Mouse (Mus musculus): Measurements from ENCODE around the gene Cfap77. TPM values are rescaled to one million over a fixed set of nuclear protein-coding genes. Genes with fewer than 3 reads are reported as not detected.

Cfap77 gene
- polyA plus RNA-seq, 1 experiment, result not detected

DNA sequence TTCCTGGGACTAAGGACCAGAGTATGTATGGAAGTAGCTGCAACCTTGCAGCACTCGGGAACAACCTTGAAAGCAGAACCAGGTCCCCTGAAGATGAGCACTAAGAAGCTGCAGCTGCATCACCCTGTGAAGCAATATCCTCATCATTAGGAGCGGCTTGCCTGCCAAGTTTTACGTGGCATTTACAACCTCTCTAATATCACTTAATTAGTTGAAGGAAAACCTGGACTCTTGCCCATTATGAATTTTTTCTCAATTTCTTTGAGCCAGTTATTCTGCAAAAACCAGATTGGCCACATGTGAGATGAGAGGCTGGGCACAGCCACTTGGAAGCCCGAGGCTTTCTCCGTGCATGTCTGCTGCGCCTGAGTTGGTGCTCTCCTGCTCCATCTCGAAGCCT, 159.0 kb downstream of the Cfap77 start:
- H3K27ac ChIP-seq (ENCODE audit: insufficient read depth, low read depth, low read length), result no peak overlapping the region
- TF ChIP-seq CTCF (IDR thresholded peaks at IDR 0.05; ENCODE audit: low read depth, low read length) (no peak), POLR2A (IDR thresholded peaks at IDR 0.05; ENCODE audit: borderline replicate concordance, low read depth, low read length) (no peak)

DNA sequence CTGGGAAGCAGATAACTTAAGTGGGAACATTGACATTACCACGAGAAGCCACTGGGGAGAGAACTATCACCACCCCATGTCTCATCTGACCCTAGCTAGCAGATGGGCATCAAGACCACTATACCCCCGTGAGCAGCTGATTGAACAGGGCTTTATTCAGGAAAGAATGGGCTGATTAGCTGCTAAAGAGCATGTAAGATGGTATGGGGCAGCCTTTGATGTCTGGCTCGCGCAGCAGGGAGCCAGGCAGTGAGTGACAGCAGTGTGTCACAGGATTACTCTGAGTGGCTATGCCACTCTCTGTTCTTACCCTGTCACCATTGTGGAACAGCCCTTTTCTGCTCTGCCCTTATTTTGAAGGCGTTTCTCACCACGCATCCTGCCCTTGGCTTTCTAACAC, 161.3 kb downstream of the Cfap77 start:
- Histone ChIP-seq H3K4me1 (ENCODE audit: control insufficient read depth, insufficient read depth, low read length) (no peaks in the 10 kb centered on the region), H3K27ac (ENCODE audit: insufficient read depth, low read depth, low read length) (no peak overlapping the region), H3K4me3 (ENCODE audit: insufficient read depth, low read length) (no peak overlapping the region)
- TF ChIP-seq CTCF (IDR thresholded peaks at IDR 0.05; ENCODE audit: low read depth, low read length) (no peak), POLR2A (IDR thresholded peaks at IDR 0.05; ENCODE audit: borderline replicate concordance, low read depth, low read length) (no peak)

More for the DNA sequence above, 159.0 kb downstream of the Cfap77 start:
- no peaks in the 10 kb centered on the region for H3K4me1 ChIP-seq (ENCODE audit: control insufficient read depth, insufficient read depth, low read length)
- H3K4me3 ChIP-seq (ENCODE audit: insufficient read depth, low read length), result no peak overlapping the region

DNA sequence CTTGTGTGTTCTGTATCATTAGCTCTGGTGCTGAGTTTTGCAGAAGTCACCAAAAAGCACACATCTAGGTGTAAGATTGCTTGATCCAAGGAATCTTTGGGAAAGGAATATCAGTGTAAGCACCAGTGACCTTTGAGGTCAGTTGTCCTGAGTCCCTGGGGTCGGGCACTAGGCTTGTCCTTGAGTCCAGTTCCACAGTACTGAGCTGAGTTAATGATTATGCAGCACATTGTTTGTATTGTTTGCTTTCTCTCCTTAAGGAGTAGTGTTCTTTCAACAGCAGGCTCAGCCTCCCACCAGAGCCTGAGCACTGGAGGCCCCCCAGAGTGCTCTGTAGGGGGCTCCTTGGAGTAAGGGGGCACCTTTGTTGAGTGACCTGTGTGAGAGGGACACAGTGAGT, 162.1 kb downstream of the Cfap77 start:
- Histone ChIP-seq H3K27ac (ENCODE audit: insufficient read depth, low read depth, low read length) (no peak overlapping the region), H3K4me3 (ENCODE audit: insufficient read depth, low read length) (no peak overlapping the region), H3K4me1 (ENCODE audit: control insufficient read depth, insufficient read depth, low read length) (no peaks in the 10 kb centered on the region)
- TF ChIP-seq CTCF (IDR thresholded peaks at IDR 0.05; ENCODE audit: low read depth, low read length) (no peak), POLR2A (IDR thresholded peaks at IDR 0.05; ENCODE audit: borderline replicate concordance, low read depth, low read length) (no peak)

DNA sequence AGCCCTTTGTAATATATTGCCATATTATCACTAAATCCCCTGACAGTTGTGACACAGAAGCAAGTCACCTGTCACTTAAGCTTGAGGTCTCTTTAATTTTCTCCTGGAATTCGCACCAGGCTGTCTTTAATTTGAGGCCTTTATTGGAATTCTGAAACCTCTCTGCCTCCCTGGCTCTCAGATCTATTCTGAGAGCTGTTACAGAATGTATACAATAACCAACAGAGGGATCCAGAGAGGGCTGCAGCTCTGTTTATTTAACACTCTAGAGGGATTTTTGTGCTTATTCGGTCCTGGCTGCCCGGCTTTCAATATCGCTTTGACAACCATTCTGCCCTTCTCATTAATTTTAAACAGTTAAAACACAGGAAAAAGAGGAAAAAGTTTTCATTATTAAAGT, 170.0 kb downstream of the Cfap77 start:
- no peak overlapping the region for H3K4me3 ChIP-seq (ENCODE audit: insufficient read depth, low read length)
- H3K27ac ChIP-seq (ENCODE audit: insufficient read depth, low read depth, low read length), result no peak overlapping the region
- TF ChIP-seq POLR2A (IDR thresholded peaks at IDR 0.05; ENCODE audit: borderline replicate concordance, low read depth, low read length) (no peak), CTCF (IDR thresholded peaks at IDR 0.05; ENCODE audit: low read depth, low read length) (no peak)
- H3K4me1 ChIP-seq (ENCODE audit: control insufficient read depth, insufficient read depth, low read length), result no peaks in the 10 kb centered on the region

DNA sequence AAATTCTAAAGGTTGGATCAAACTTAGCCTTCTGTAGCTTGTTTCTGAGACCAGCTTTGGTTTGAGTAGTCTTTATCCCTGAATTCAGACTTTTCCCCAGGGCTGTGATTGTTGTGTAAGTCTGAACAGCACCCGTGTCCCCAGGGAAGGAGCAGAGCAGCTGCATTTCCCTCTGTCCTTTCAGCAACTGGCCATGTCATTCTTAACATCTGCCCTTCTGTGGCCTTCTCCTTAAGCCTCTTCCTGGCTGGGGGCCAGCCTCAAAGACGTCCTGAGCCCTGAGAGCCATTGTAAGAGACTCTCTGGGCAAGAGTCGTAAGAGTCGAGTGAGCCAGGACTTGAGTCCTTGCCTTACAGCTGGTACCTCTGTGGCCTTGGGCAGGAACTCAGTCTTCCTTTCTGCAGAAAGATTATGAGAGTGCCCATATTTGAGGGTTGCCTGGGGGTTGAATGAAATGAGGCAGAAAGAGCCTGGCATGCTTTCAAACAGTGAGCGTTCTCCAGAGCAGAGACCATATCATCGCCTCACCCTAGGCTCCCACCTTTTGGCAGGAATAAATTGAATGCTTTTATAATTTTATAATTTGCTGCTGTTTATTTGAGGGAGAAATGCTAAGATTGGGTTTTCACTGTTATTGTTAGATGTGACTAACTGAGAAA, 171.9 kb downstream of the Cfap77 start:
- no peak overlapping the region for H3K4me3 ChIP-seq (ENCODE audit: insufficient read depth, low read length)
- no peak overlapping the region for H3K27ac ChIP-seq (ENCODE audit: insufficient read depth, low read depth, low read length)
- no peaks in the 10 kb centered on the region for H3K4me1 ChIP-seq (ENCODE audit: control insufficient read depth, insufficient read depth, low read length)
- no peak for TF ChIP-seq CTCF (IDR thresholded peaks at IDR 0.05; ENCODE audit: low read depth, low read length)
- TF ChIP-seq POLR2A (IDR thresholded peaks at IDR 0.05; ENCODE audit: borderline replicate concordance, low read depth, low read length), result no peak

GRCm38 (mm10) chr2:28882047-28882446, 172.8 kb downstream of the Cfap77 start:
- no peak overlapping the region for H3K27ac ChIP-seq (ENCODE audit: insufficient read depth, low read depth, low read length)
- no peak overlapping the region for H3K4me3 ChIP-seq (ENCODE audit: insufficient read depth, low read length)
- no peaks in the 10 kb centered on the region for H3K4me1 ChIP-seq (ENCODE audit: control insufficient read depth, insufficient read depth, low read length)
- TF ChIP-seq POLR2A (IDR thresholded peaks at IDR 0.05; ENCODE audit: borderline replicate concordance, low read depth, low read length) (no peak), CTCF (IDR thresholded peaks at IDR 0.05; ENCODE audit: low read depth, low read length) (no peak)

GRCm38 (mm10) chr2:28881275-28881674, 173.6 kb downstream of the Cfap77 start:
- no peak overlapping the region for H3K4me3 ChIP-seq (ENCODE audit: insufficient read depth, low read length)
- TF ChIP-seq CTCF (IDR thresholded peaks at IDR 0.05; ENCODE audit: low read depth, low read length) (no peak), POLR2A (IDR thresholded peaks at IDR 0.05; ENCODE audit: borderline replicate concordance, low read depth, low read length) (no peak)

More at GRCm38 (mm10) chr2:28881275-28881674, 173.6 kb downstream of the Cfap77 start:
- Histone ChIP-seq H3K4me1 (ENCODE audit: control insufficient read depth, insufficient read depth, low read length) (no peaks in the 10 kb centered on the region), H3K27ac (ENCODE audit: insufficient read depth, low read depth, low read length) (no peak overlapping the region)

Other genes starting within 250 kb of the Cfap77 start
- gene Gtf3c4, start 214.7 kb downstream of the Cfap77 start, polyA plus RNA-seq (2012; ENCODE audit: insufficient read depth, insufficient read length, missing spikeins), result 7.8 and 10.0 TPM in 2 replicates
- gene Ddx31, start 214.7 kb downstream of the Cfap77 start, polyA plus RNA-seq (2012; ENCODE audit: insufficient read depth, insufficient read length, missing spikeins), result 7.0 and 10.5 TPM in 2 replicates
- not detected in 2 replicates for gene Barhl1, start 138.4 kb downstream of the Cfap77 start, polyA plus RNA-seq (2012; ENCODE audit: insufficient read depth, insufficient read length, missing spikeins)
- 23.1 and 26.7 TPM in 2 replicates for gene Ttf1, start 5.2 kb upstream of the Cfap77 start, polyA plus RNA-seq (2012; ENCODE audit: insufficient read depth, insufficient read length, missing spikeins)
- gene Setx, start 69.1 kb upstream of the Cfap77 start, polyA plus RNA-seq (2012; ENCODE audit: insufficient read depth, insufficient read length, missing spikeins), result 20.0 and 30.6 TPM in 2 replicates
- gene Ntng2, start 197.9 kb upstream of the Cfap77 start, polyA plus RNA-seq (2012; ENCODE audit: insufficient read depth, insufficient read length, missing spikeins), result 1.7 and 3.8 TPM in 2 replicates